ENCODE assay signal across 8 mouse cellular contexts in genomic region chr10:40309884-40310635, GRCm38 (mm10). TPM values are rescaled to one million over a fixed set of nuclear protein-coding genes. Genes with fewer than 3 reads are reported as not detected.
DNase-seq lines count a peak whose midpoint lies in the region; ATAC-seq lines count a peak whose summit lies in the region.

No protein-coding gene starts in this region.

- H3K27me3 ChIP-seq in hindbrain, embryonic 13.5 days: no peaks in the 10 kb centered on the region

- peak; percentile 47 for DNase-seq in adrenal gland, postnatal 14 days
- no peak for DNase-seq in adrenal gland, adult 18-20 months (ENCODE audit: low spot score in 2 of 2)
- peak; percentile 88 for DNase-seq in ES-CJ7 (ENCODE audit: low read depth, low spot score)
- peak; percentile 90 for DNase-seq in induced T-regulatory cell, adult 2 months (ENCODE audit: low read depth)
- peak; percentile 52 for DNase-seq in retina, postnatal 1 day
- DNase-seq in urinary bladder, adult 2 months (ENCODE audit: low spot score): no peak
- no peak for DNase-seq in cerebellum, adult 8-10 months

- no peak overlapping the region for H3K9ac ChIP-seq in hindbrain, embryonic 13.5 days

- no peaks in the 10 kb centered on the region for H3K9me3 ChIP-seq in hindbrain, embryonic 13.5 days

- H3K4me2 ChIP-seq in hindbrain, embryonic 13.5 days: no peak overlapping the region

- H3K4me1 ChIP-seq in hindbrain, embryonic 13.5 days (replicated peaks): no peaks in the 10 kb centered on the region

- no peak overlapping the region for H3K27ac ChIP-seq in hindbrain, embryonic 13.5 days

- no peaks in the 10 kb centered on the region for H3K36me3 ChIP-seq in hindbrain, embryonic 13.5 days

- 55% methylated on average over 6 of the region's 6 CpGs for WGBS in hindbrain, embryonic 13.5 days

- ATAC-seq in hindbrain, embryonic 13.5 days (ENCODE audit: low FRiP score): no peak

- no peak overlapping the region for H3K4me3 ChIP-seq in hindbrain, embryonic 13.5 days

RNA-seq across cellular contexts. Expression of gene Amd1, which starts 8.1 kb away (rescaled TPM):
- total RNA-seq in adrenal gland, postnatal 14 days (2021): 37.1 and 39.0 TPM in 2 replicates
- total RNA-seq in adrenal gland, adult 18-20 months (2021): 10 to 100 TPM; 45.7 to 51.7 TPM
- polyA plus RNA-seq in urinary bladder, adult 2 months (2012; rRNA removed): 99.7 and 110 TPM in 2 replicates
- polyA plus RNA-seq in hindbrain, embryonic 13.5 days (2015; fragmentation: Nextera tagmentation; extraction: Ambion mirVana): 40.4 and 43.3 TPM in 2 replicates

RNA-seq across cellular contexts. Expression of gene Cdk19, which starts 29.3 kb away (rescaled TPM):
- 10.9 and 14.5 TPM in 2 replicates for total RNA-seq in adrenal gland, postnatal 14 days (2021)
- 10 to 100 TPM in 1 of 2 experiments, 1 to 10 TPM in 1; 6.1 to 11.8 TPM for total RNA-seq in adrenal gland, adult 18-20 months (2021)
- 14.6 and 17.0 TPM in 2 replicates for polyA plus RNA-seq in urinary bladder, adult 2 months (2012; rRNA removed)
- polyA plus RNA-seq in hindbrain, embryonic 13.5 days (2015; fragmentation: Nextera tagmentation; extraction: Ambion mirVana): 11.0 and 12.7 TPM in 2 replicates

RNA-seq across cellular contexts. Expression of gene Gtf3c6, which starts 52.2 kb away (rescaled TPM):
- 56.8 and 65.8 TPM in 2 replicates for total RNA-seq in adrenal gland, postnatal 14 days (2021)
- 10 to 100 TPM; 36.6 to 50.0 TPM for total RNA-seq in adrenal gland, adult 18-20 months (2021)
- polyA plus RNA-seq in urinary bladder, adult 2 months (2012; rRNA removed): 24.5 and 34.0 TPM in 2 replicates
- polyA plus RNA-seq in hindbrain, embryonic 13.5 days (2015; fragmentation: Nextera tagmentation; extraction: Ambion mirVana): 102 and 105 TPM in 2 replicates

Comparison
In these comparisons a context has a peak if more than half of its experiments do, and no peak if none do; other contexts are left out.
1. DNase-seq: peak in adrenal gland, postnatal 14 days (single experiment), ES-CJ7 (single experiment), induced T-regulatory cell, adult 2 months (single experiment) and retina, postnatal 1 day (single experiment); none in adrenal gland, adult 18-20 months (0 of 2), urinary bladder, adult 2 months (single experiment) and cerebellum, adult 8-10 months (single experiment).